Mouse (Mus musculus) intestine, embryonic 14.5 days (tissue): ENCODE data around the gene 2210016F16Rik. TPM values are rescaled to one million over a fixed set of nuclear protein-coding genes. Genes with fewer than 3 reads are reported as not detected.

Experiments used
- ATAC-seq: fragments of 200-750 bp; cut with Nextera tagmentation; replicated peaks from 2 replicates; pipeline ENCODE4 v1.8.0; 2017; ENCODE audit warnings: low read depth, moderate number of reproducible peaks, moderate TSS enrichment, moderate library complexity; ENCODE audit not compliant: low FRiP score, low TSS enrichment
- DNase-seq: peaks from one replicate; pipeline ENCODE4 v3.0.0-alpha.2; 2018; ENCODE audit warnings: low spot score
- H3K27ac ChIP-seq: fragments of 300-500 bp; sonication (generic); 2 replicates; pipeline ENCODE4 v1.5.1; 2014; ENCODE audit warnings: low read depth, mild to moderate bottlenecking, control low read depth
- H3K27me3 ChIP-seq: fragments of 300-500 bp; sonication (generic); replicated peaks from 2 replicates; pipeline ENCODE4 v1.6.1; 2014; ENCODE audit warnings: low read length, control low read depth; ENCODE audit not compliant: control insufficient read depth, insufficient read depth
- H3K36me3 ChIP-seq: fragments of 300-500 bp; sonication (generic); 2 replicates; pipeline ENCODE4 v1.6.1; 2014; ENCODE audit warnings: low read length, control low read depth; ENCODE audit not compliant: control insufficient read depth, insufficient read depth
- H3K4me1 ChIP-seq: fragments of 300-500 bp; sonication (generic); replicated peaks from 2 replicates; pipeline ENCODE4 v1.6.1; 2014; ENCODE audit warnings: low read length, control low read depth, mixed read lengths; ENCODE audit not compliant: control insufficient read depth, insufficient read depth
- H3K4me2 ChIP-seq: fragments of 300-500 bp; sonication (generic); 2 replicates; pipeline ENCODE4 v1.6.1; 2014; ENCODE audit warnings: low read length
- H3K4me3 ChIP-seq: fragments of 300-500 bp; sonication (generic); 2 replicates; pipeline ENCODE4 v1.5.1; 2014; ENCODE audit warnings: low read depth, low read length, control low read depth, mixed read lengths
- H3K9ac ChIP-seq: fragments of 300-500 bp; sonication (generic); 2 replicates; pipeline ENCODE4 v1.6.1; 2014; ENCODE audit warnings: mild to moderate bottlenecking, low read length
- H3K9me3 ChIP-seq: fragments of 300-500 bp; sonication (generic); 2 replicates; pipeline ENCODE4 v1.6.1; 2016; ENCODE audit warnings: low read length, control low read depth; ENCODE audit not compliant: control insufficient read depth
- WGBS: fragments of 180-500 bp; shearing (Covaris S2); extraction: QIAGEN DNeasy Blood & Tissue Kit; methylation state at CpG from one replicate; pipeline ENCODE4 v1.1.7; 2014; 5-methylcytosine and 5-hydroxymethylcytosine counted together
- polyA plus RNA-seq: library from polyadenylated mRNA; unstranded; fragments of >200 nt; fragmentation: Nextera tagmentation; extraction: Ambion mirVana; gene quantifications from 2 replicates; pipeline ENCODE4 v1.2.1, GENCODE M21; 2014

2210016F16Rik gene
- polyA plus RNA-seq, 1 experiment from 2014 or later: 35.6 TPM

DNA sequence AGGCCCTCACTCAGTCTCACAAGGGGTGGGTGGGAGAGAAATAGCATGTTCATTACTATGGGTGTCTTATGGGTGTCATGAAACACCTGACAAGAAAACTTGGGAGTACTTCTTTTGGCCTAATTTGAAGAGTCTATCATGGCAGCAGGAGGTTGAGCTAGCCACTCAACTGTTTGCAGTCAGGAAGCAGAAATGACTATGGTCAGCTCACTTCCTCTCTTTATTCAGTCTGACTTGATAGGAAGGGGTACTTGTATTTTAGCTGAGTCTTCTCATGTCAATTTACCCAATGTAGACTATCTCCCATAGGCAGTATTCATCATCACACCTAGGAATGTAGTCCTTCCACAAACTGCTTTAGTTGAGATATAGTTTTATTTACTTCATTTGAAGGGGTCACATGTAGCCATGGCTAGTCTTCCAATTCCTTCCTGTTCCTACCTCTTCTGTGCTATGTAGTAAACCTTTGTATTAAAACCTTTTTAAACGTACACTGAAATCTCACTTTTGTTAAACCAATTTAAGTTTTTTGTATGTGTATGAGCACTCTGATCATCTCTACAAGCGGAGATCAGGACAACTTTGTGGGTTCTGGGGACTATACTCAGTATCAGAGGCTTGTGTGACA is 4.4 kb upstream of the 2210016F16Rik start:
- WGBS: 76% methylated on average over 2 of the region's 2 CpGs
- Histone ChIP-seq H3K27ac (no peak overlapping the region), H3K4me3 (no peak overlapping the region), H3K27me3 (no peaks in the 10 kb centered on the region), H3K36me3 (peaks cover 46% of the 10 kb centered on the region), H3K4me2 (no peak overlapping the region), H3K9me3 (no peaks in the 10 kb centered on the region), H3K4me1 (no peaks in the 10 kb centered on the region), H3K9ac (no peak overlapping the region)
- DNase-seq (no peak), ATAC-seq (0 out of 2 replicates have a peak, but pooled peaks have one; percentile 7)

DNA sequence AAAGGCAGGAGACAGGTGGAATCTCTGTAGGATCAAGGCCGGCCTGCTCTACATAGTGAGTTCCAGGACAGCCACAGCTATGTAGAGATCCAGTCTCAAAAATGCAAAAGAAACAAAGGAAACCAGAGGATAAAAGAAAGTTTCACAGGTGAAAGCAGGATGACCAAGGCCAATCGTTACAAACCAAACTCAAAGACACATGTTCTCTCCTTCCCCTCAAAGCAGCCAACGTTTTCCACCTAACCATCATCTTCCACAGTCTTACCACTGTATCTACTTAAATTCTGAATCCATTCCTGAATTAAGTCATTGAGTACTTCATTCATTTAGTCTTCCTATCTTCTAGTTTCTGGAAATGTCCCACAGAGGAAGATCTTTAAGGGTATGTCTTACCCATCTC is 3.4 kb upstream of the 2210016F16Rik start:
- DNase-seq (no peak), ATAC-seq (no peak)
- H3K4me2 ChIP-seq: no peak overlapping the region
- H3K27me3 ChIP-seq: no peaks in the 10 kb centered on the region
- peaks cover 35% of the 10 kb centered on the region for H3K36me3 ChIP-seq
- H3K27ac ChIP-seq: no peak overlapping the region
- 44% methylated on average over 3 of the region's 3 CpGs for WGBS
- no peak overlapping the region for H3K9ac ChIP-seq
- H3K4me3 ChIP-seq: no peak overlapping the region
- no peaks in the 10 kb centered on the region for H3K4me1 ChIP-seq
- H3K9me3 ChIP-seq: no peaks in the 10 kb centered on the region

DNA sequence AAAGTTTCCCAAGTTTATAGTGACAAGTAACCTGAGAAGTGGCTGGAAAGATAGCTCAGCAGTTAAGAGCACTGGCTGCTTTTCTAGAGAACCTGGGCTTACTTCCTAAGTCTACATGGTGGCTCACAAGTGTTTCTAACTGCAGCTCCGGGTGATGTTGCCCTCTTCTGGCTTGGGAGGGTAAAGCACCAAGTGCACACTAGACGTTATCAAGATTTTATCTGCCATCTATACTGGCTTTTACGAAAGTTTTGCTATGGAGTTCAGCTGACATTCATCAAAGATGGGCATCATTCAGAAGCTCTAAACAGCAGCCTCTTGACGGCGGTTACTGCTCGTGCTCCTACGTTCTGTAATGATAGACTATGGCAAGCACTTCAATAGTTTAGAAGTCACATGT is 2.9 kb upstream of the 2210016F16Rik start:
- Histone ChIP-seq H3K27me3 (no peaks in the 10 kb centered on the region), H3K4me3 (no peak overlapping the region), H3K9me3 (no peaks in the 10 kb centered on the region), H3K36me3 (peaks cover 32% of the 10 kb centered on the region), H3K4me1 (no peaks in the 10 kb centered on the region), H3K4me2 (no peak overlapping the region), H3K27ac (no peak overlapping the region), H3K9ac (no peak overlapping the region)
- ATAC-seq (0 out of 2 replicates have a peak, but pooled peaks have one; percentile 37), DNase-seq (peak; percentile 87)
- 8% methylated on average over 7 of the region's 7 CpGs for WGBS

DNA sequence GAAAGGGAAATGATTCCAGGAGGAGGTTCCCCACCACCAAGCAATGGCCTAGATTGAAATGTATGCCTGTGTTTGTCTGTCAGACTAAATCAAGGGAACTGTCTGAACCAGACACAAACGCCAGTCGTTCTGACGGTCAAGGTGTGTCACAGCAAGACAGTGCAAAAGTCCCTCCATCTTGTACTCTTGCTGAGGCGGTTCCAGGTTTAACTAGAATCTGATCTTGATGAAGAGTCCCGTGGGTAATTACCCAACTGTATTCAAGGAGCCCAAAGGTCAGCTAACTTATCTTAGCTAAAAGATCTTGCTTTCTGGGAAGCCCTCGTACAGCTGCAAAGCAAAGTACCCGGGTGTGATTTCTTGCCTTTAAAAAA is 509 bp upstream of the 2210016F16Rik start:
- Histone ChIP-seq H3K4me1 (no peaks in the 10 kb centered on the region), H3K9ac (no peak overlapping the region), H3K27me3 (no peaks in the 10 kb centered on the region), H3K4me3 (peak overlapping the region; percentile 70), H3K36me3 (peaks cover 31% of the 10 kb centered on the region), H3K27ac (no peak overlapping the region), H3K9me3 (peaks cover 10% of the 10 kb centered on the region), H3K4me2 (peak overlapping the region; percentile 60)
- 79% methylated on average over 7 of the region's 7 CpGs for WGBS
- ATAC-seq: no peak
- no peak for DNase-seq

DNA sequence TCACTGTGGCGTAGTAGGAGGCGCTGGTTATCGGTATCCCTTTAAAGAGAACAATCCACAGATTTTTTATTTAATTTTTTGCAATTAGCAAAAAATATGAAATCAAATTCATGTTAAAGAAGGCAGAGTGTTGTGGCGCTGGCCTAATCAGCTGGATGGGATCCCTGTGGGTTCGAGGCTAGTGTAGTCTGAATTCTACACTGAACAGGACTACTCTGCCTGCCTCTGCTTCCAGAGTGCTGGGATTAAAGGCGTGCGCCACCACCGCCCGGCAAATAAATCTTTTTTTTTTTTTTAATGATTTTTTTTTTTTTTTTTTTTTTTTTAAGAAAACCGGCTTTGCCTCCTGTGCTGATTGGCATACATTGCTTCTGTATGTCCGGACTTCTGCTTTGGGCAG is 654 bp downstream of the 2210016F16Rik start:
- DNase-seq (no peak), ATAC-seq (peak; percentile 30; the same call in 1 of the 2 replicates)
- H3K27me3 ChIP-seq: no peaks in the 10 kb centered on the region
- peak overlapping the region; percentile 70 for H3K4me3 ChIP-seq
- peaks cover 21% of the 10 kb centered on the region for H3K36me3 ChIP-seq
- H3K9me3 ChIP-seq: peaks cover 14% of the 10 kb centered on the region
- peak overlapping the region; percentile 70 for H3K9ac ChIP-seq
- no peaks in the 10 kb centered on the region for H3K4me1 ChIP-seq
- H3K4me2 ChIP-seq: peak overlapping the region; percentile 60
- no peak overlapping the region for H3K27ac ChIP-seq
- 41% methylated on average over 11 of the region's 11 CpGs for WGBS

DNA sequence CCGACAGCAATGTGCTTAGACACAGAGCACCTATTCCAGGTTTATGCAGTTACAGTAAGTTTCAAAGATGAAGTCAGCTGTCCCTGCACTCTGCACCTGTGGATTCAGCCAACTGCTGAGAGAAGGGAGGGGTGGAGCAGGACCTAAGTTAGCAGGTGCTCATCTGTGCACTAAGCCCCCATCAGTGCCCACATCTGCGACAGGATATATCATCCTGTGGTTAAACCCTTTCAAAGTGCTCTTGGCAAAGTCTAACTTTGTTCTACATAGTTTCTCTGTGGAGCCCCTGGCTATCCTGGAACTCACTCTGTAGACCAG is 11.9 kb downstream of the 2210016F16Rik start:
- DNase-seq (no peak), ATAC-seq (no peak)
- no peak overlapping the region for H3K4me2 ChIP-seq
- H3K9ac ChIP-seq: no peak overlapping the region
- H3K4me3 ChIP-seq: no peak overlapping the region
- H3K4me1 ChIP-seq: no peaks in the 10 kb centered on the region
- H3K36me3 ChIP-seq: no peaks in the 10 kb centered on the region
- H3K27ac ChIP-seq: no peak overlapping the region
- no peaks in the 10 kb centered on the region; the same call in 1 of the 2 replicates for H3K9me3 ChIP-seq
- H3K27me3 ChIP-seq: no peaks in the 10 kb centered on the region
- 86% methylated on average over 2 of the region's 2 CpGs for WGBS

DNA sequence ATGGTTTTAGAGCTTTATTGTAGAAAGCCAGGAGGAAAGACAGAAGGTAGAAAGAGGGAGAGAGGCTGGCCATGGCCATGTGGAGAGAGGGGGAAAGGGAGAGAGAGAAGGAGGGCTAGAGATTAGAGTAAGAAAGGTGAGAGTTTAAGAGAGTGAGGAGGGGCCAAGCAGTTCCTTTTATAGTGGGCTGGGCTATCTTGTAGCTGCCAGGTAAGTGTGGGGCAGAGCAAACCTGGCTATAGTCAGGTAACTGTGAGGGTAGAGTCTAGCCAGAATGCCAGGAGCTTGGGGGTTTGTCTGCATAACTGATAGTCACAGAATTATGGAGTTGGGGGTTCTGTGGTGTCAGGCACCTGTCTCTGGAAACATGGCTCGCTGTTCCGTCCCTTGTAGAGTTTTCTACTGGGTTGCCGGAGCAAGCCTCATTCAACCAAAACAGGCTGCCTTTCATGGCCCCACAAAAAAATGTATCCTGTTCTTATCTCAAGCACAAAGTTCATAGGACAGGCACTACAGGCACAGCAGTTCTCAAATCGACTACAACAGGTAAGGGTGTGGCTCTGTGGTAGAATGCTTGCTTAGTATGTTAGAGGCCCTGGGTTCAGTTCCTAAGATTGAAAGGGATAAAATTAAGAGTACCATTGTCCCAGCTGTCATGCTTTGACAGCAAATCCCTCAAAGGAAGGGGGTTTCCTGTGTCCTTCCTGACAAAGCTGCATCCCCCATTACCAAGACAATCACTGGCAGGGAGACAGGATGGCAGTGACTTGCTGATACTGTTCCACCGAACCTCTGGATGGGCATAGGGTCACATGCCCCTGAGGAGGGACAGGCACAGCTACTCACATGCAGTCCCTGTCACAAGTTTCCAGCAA is 12.5 kb downstream of the 2210016F16Rik start:
- H3K4me1 ChIP-seq: no peaks in the 10 kb centered on the region
- H3K4me3 ChIP-seq: no peak overlapping the region
- ATAC-seq (no peak), DNase-seq (no peak)
- H3K36me3 ChIP-seq: no peaks in the 10 kb centered on the region
- H3K9ac ChIP-seq: no peak overlapping the region
- H3K4me2 ChIP-seq: no peak overlapping the region
- 81% methylated on average over 5 of the region's 5 CpGs for WGBS
- no peaks in the 10 kb centered on the region for H3K27me3 ChIP-seq
- H3K9me3 ChIP-seq: no peaks in the 10 kb centered on the region; the same call in 1 of the 2 replicates
- no peak overlapping the region for H3K27ac ChIP-seq

DNA sequence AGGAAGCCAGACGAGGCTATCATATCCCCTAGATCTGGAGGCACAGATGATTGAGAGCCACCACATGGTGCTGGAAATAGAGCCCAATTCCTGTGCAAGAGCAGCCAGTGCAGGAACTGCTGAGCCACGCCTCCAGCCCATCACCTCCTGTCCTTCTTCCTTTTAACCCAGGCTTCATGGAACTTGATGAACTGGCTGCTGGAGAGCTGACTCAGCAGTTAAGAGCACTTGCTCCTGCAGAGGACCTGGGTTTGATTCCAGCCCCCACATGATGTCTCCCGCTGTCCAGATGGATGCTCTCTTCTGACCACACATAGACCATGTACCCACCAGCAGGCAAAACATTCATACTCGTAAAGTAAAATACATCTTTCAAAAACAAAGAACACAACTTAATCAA is 16.2 kb downstream of the 2210016F16Rik start:
- Histone ChIP-seq H3K27ac (no peak overlapping the region), H3K36me3 (no peaks in the 10 kb centered on the region), H3K4me1 (no peaks in the 10 kb centered on the region), H3K4me2 (no peak overlapping the region), H3K9me3 (no peaks in the 10 kb centered on the region), H3K9ac (no peak overlapping the region), H3K27me3 (no peaks in the 10 kb centered on the region), H3K4me3 (no peak overlapping the region)
- DNase-seq (no peak), ATAC-seq (no peak)
- 65% methylated on average over 4 of the region's 4 CpGs for WGBS
